Mouse (Mus musculus) G1E-ER4 (cell line): ENCODE results near the gene Plbd2. TPM values are rescaled to one million over a fixed set of nuclear protein-coding genes. Genes with fewer than 3 reads are reported as not detected.

Experiments
- GATA1 ChIP-seq: IDR thresholded peaks from one replicate; pipeline ENCODE4 v1.8.0; 2012; ENCODE audit warnings: low read length, inconsistent platforms
- polyA plus RNA-seq: library from polyadenylated mRNA; stranded (reverse); fragments of >175 nt; gene quantifications from 2 replicates; pipeline ENCODE4 v1.2.3, GENCODE M21; 2012

The Plbd2 gene
- polyA plus RNA-seq, 1 experiment: 23.7 TPM

DNA sequence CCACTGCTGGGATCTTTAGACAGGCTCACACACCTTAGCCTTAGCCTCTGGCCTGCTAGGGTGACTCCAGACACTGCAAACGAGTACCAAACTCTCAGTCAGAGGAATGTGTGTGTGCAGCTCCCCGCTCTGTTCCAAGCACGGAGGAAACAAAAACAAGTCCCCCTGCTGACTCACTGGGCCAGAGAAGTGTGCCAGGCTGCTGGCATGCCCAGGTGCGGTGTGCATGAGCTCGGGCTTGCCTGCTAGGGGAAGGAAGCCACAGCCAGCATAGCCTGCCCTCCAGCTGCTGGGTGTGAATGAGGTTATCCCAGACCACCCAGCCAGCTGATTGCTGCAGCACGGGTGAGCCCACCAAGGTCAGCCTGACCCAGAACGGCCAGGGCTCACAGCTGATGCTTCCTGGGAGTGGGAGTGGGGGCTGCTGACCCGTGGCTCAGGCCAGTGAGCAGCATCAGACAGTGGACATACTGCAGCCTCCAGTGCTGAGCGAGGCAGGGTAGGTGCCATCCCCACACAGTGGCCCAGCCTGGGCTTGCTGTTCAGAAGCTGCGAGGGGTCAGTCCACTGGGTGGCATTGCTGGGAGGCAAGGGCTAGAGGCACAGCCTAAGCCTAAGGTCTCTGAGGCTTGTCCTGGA lies 8.2 kb downstream of the Plbd2 start:
- no peak for TF ChIP-seq GATA1

DNA sequence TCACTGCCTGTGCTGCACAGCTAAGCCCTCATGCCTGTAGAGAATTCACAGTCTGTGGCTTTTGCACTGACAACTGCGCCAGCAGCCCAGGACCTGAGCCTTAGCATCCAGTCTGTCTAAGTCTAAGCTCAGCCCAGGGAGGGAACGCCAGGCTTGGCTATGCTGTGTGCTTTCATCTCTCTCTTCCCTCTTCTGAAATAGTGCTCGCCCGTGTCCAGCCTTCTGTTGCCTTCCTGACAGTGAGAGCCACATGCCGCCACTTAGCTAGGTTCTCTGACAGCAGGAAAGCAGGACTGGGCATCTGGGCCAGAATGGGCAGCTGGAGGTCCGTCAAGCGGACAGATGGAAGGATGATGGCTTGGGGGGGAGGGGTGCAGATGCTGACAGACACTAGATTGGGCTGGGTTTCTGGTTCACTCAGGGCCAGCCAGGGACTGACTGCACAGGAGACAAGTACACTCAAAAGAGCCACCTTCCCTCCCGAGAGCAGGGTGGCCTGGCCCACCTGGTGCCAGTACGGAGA lies 9.5 kb downstream of the Plbd2 start:
- no peak for TF ChIP-seq GATA1

- TF ChIP-seq GATA1: no peak
Measured at GRCm38 (mm10) chr5:120493440-120493839, 10.0 kb downstream of the Plbd2 start.

DNA sequence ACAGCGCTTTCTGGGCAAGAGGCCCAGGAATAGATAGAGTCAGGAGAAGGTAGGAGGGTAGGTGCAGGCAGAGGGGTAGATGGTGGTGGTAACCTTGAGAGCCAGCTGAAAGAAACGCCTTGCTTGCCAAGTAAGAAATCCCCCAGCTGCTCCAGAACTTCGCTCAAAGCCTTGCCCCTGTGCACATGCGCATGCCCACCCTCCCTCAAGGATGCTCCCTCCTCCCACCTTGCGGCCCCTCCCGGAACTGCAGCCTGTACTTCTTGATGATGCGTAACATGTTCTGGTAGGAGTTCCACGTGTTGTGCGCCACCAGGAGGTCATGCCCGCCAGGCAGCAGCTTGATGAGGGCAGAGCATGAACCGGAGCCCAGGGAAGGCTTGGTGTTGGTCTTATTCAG lies 11.0 kb downstream of the Plbd2 start:
- no peak for TF ChIP-seq GATA1

- no peak for TF ChIP-seq GATA1
Measured at GRCm38 (mm10) chr5:120490679-120491192, 12.7 kb downstream of the Plbd2 start.

DNA sequence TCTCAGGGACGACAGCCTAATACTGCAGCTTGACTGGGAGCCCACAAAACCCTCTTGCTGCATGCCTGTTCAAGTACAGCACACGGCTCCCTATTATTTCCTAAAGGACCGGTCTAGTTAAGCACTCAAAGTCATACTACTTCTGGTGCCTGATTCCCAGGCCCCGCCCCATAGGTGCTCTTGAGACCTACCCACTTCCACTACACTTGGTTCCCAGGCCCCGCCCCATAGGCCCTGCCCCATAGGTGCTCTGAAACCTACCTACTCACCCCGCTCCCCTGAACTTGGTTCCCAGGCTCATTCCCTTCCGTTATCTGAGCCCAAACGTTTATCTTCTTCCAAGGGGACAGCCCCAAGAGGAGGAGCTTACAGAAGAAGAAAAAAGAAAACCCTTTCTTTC lies 15.6 kb downstream of the Plbd2 start:
- TF ChIP-seq GATA1: no peak

- no peak for TF ChIP-seq GATA1
Measured at GRCm38 (mm10) chr5:120483399-120483798, 20.0 kb downstream of the Plbd2 start.

- TF ChIP-seq GATA1: no peak
Measured at GRCm38 (mm10) chr5:120481205-120481604, 22.2 kb downstream of the Plbd2 start.

- no peak for TF ChIP-seq GATA1
Measured at GRCm38 (mm10) chr5:120479538-120479937, 23.9 kb downstream of the Plbd2 start.

- no peak for TF ChIP-seq GATA1
Measured at GRCm38 (mm10) chr5:120477993-120478392, 25.4 kb downstream of the Plbd2 start.

GRCm38 (mm10) chr5:120476296-120476695 lies 27.1 kb downstream of the Plbd2 start, which contains the start of gene Sds:
Gene Sds (plus strand): TSS chr5:120476526.
- TF ChIP-seq GATA1: no peak

GRCm38 (mm10) chr5:120475861-120476260 lies 27.6 kb downstream of the Plbd2 start:
- TF ChIP-seq GATA1: no peak

DNA sequence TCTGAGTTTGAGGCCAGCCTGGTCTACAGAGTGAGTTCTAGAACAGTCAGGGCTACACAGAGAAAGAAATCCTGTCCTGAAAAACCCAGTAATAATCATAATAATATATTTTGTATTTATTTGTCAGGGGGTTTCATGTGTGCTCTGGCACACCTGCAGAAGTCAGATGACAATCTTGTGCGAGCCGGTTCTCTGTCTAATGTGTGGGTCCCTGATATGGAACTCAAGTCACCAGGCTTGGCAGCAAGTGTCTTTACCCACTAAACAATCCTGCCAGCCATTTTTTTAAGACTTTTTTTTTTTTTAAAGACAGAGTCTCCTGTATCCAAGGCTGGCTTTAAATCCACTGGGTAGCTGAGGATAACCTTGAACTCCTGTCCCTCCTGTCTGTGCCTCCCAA lies 30.1 kb downstream of the Plbd2 start:
- no peak for TF ChIP-seq GATA1

DNA sequence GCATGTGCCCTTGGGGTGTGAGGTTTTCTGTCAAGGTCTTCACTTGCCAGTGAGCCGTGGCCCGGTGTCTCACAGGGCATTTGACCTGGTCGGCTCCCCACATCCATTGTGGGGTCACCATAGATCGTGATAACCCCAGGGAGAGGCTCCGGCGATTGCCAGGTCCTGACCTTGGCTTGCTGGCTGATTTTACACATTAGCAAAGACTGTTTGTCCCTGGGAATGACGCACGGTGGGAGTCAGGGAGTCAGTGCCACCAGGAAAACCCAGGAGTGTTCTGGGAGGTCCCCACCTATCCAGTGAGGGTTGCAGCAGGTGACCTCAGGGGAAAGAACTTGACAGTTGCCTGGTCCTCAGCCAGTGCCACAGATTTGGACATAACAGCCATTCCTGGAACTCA lies 30.7 kb downstream of the Plbd2 start, which contains the start of gene Sdsl:
TSS of gene Sdsl (minus strand) at position 41 of the 400 bp plus-strand sequence.
- TF ChIP-seq GATA1: no peak

DNA sequence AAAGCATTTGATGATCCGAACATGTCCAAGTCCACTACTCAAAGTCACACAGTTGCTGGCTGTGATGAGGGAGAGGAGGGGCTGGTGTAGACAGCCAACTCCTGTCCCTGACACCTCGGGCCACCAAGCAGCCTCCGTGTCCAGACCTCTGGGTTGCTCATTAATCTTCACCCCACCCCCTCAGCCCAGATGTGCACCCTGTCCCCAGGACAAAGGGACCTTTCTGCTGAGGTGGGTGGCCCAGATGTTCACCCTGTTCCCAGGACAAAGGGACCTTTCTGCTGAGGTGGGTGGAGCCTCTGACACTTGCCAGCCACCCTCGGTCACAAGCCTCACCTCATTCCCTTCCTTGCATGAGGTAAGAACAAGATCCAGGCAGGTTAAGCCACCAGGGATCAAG lies 31.9 kb downstream of the Plbd2 start:
- no peak for TF ChIP-seq GATA1

DNA sequence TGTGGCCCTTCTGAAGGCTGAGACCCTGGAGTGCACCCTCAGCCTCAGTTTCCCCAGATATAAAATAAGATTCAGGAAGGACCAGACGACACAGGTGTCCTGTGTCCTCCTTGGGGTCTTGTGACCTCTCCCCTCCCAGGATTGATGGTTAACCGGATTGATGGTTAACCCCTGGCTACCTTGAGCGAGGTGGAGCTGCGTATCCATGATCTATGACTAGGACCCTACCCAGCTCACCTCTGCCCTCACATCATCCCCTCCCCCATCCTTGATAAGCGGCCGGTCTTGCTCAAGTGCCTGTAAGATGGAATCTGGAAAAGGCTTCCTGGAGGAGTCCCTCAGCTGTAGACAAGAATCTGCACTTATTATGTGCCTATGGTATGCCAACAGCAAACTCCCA lies 34.6 kb downstream of the Plbd2 start:
- no peak for TF ChIP-seq GATA1

- no peak for TF ChIP-seq GATA1
Measured at GRCm38 (mm10) chr5:120468336-120468735, 35.1 kb downstream of the Plbd2 start.
